Comparison of ENCODE assay signal across 27 mouse cellular contexts in the genomic region with DNA sequence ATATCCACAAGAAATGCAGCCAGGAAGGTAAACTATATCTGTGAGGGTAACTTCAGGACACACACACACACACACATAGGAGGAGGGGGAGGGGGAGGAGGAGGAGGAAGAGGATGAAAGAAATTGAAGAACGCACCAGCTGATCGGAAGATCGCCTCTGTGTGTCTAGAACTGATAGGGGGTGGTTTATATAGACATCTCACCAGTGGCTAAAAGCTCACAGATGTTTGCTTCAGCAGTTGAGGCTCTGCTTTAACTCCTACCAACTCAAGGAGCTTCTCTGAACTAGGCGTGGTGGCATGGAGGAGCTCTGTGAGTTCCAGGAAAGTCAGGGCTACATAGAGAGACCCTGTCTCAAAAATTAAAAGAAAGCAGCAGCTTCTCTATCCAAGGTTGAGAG.
A peak's percentile ranks its signal among the peaks of the same experiment; 100 is the strongest.
DNase-seq lines count a peak whose midpoint lies in the region; ATAC-seq and TF ChIP-seq lines count a peak whose summit lies in the region.
"Had no signal": no experiment of that assay in that cellular context is flagged by ENCODE, and none has a peak within 500 bp of the region (broad histone marks: within the 10 kb centered on the region; RNA-seq: fewer than 3 reads in every experiment).

No protein-coding gene starts in this region.

- TF ChIP-seq RAD21 in MEL (IDR thresholded peaks at IDR 0.05; ENCODE audit: low read depth, low read length): no peak

- H3K9me3 ChIP-seq in G1E (replicated peaks) (no peaks in the 10 kb centered on the region), MEL (replicated peaks; ENCODE audit: insufficient read depth, low read length) (no peaks in the 10 kb centered on the region)
- no peaks in the 10 kb centered on the region for H3K9me3 ChIP-seq in liver, embryonic 13.5 days (replicated peaks)
- H3K9me3 ChIP-seq in liver, postnatal 0 days (ENCODE audit: low read length): no peaks in the 10 kb centered on the region
- no peaks in the 10 kb centered on the region for H3K9me3 ChIP-seq in midbrain, embryonic 15.5 days
- H3K9me3 ChIP-seq: forebrain, embryonic 10.5 days; forebrain, embryonic 13.5 days; heart, embryonic 10.5 days; heart, embryonic 13.5 days had no signal

- WGBS in liver, embryonic 13.5 days (ENCODE audit: insufficient replicate concordance): 21% methylated on average over 4 of the region's 4 CpGs
- WGBS in liver, postnatal 0 days (ENCODE audit: insufficient replicate concordance): 48% methylated on average over 4 of the region's 4 CpGs
- 79% methylated on average over 4 of the region's 4 CpGs for WGBS in midbrain, embryonic 15.5 days

- no peaks in the 10 kb centered on the region for H3K27me3 ChIP-seq in G1E (ENCODE audit: insufficient read depth, low read length)
- no peaks in the 10 kb centered on the region for H3K27me3 ChIP-seq in MEL (ENCODE audit: control insufficient read depth in 1 of 2, insufficient read depth in 2 of 2, low read length in 2 of 2)
- H3K27me3 ChIP-seq in liver, embryonic 13.5 days: no peaks in the 10 kb centered on the region
- H3K27me3 ChIP-seq in liver, postnatal 0 days (ENCODE audit: insufficient read depth, low read length): no peaks in the 10 kb centered on the region
- no peaks in the 10 kb centered on the region for H3K27me3 ChIP-seq in midbrain, embryonic 15.5 days (replicated peaks)
- H3K27me3 ChIP-seq: forebrain, embryonic 13.5 days; heart, embryonic 13.5 days; Patski had no signal

- TF ChIP-seq CTCF in G1E (IDR thresholded peaks at IDR 0.05; ENCODE audit: low read depth, low read length): no peak
- TF ChIP-seq CTCF in MEL (IDR thresholded peaks at IDR 0.05 in 2 of 3, conservative IDR thresholded peaks at IDR 0.05 in 1 of 3; ENCODE audit: control insufficient read depth in 1 of 3, insufficient read depth in 1 of 3, low read depth in 2 of 3, low read length in 3 of 3, poor library complexity in 1 of 3, severe bottlenecking in 1 of 3): no peak
- no peak for TF ChIP-seq CTCF in liver, postnatal 0 days (IDR thresholded peaks at IDR 0.05; ENCODE audit: low read depth)

- no peak for TF ChIP-seq POLR2A in MEL (IDR thresholded peaks at IDR 0.05; ENCODE audit: control insufficient read depth in 1 of 2, insufficient read depth in 1 of 2, low read depth in 1 of 2, low read length in 2 of 2, poor library complexity in 1 of 2)

- DNase-seq in G1E (ENCODE audit: low spot score) (peak; percentile 13), MEL (ENCODE audit: low read depth, low spot score) (no peak)
- no peak for DNase-seq in liver, embryonic 13.5 days
- no peak for DNase-seq in liver, postnatal 0 days
- no peak for DNase-seq in cerebellum, adult 9-10 months
- DNase-seq in right cerebral cortex, postnatal 14 days: no peak
- no peak for DNase-seq in spleen, postnatal 4 days (ENCODE audit: low spot score in 2 of 2)
- DNase-seq: adrenal gland, postnatal 10 days; adrenal gland, postnatal 36 days; cerebellum, adult 18-20 months; cerebellum, adult 9-11 months; cerebellum, postnatal 25 days; embryo, embryonic 11 days; gastrocnemius, postnatal 10 days; gastrocnemius, postnatal 36 days; heart, adult 2 months; heart, postnatal 14 days; heart, postnatal 4 days had no signal

- H3K4me1 ChIP-seq in G1E (ENCODE audit: insufficient read depth, low read depth, low read length): peaks cover 39% of the 10 kb centered on the region
- peaks cover 6 to 7% of the 10 kb centered on the region in 2 experiments; a peak in 3 of 4 replicates for H3K4me1 ChIP-seq in MEL (ENCODE audit: control insufficient read depth in 1 of 2, insufficient read depth in 2 of 2, low read length in 2 of 2)
- H3K4me1 ChIP-seq in liver, embryonic 13.5 days (replicated peaks): peaks cover 18% of the 10 kb centered on the region
- H3K4me1 ChIP-seq in liver, postnatal 0 days (ENCODE audit: insufficient read depth): peaks cover 9% of the 10 kb centered on the region
- no peaks in the 10 kb centered on the region for H3K4me1 ChIP-seq in midbrain, embryonic 15.5 days
- H3K4me1 ChIP-seq: forebrain, embryonic 10.5 days; forebrain, embryonic 13.5 days; heart, embryonic 10.5 days had no signal

- peak in 1 of 2 experiments; percentile 38; a peak in 1 of 4 replicates for TF ChIP-seq EP300 in MEL (IDR thresholded peaks at IDR 0.05; ENCODE audit: low read depth in 1 of 2, low read length in 2 of 2)
- no peak for TF ChIP-seq EP300 in liver, postnatal 0 days (IDR thresholded peaks at IDR 0.05; ENCODE audit: low read depth)

- H3K36me3 ChIP-seq in G1E (replicated peaks) (peaks cover 16% of the 10 kb centered on the region), MEL (ENCODE audit: control insufficient read depth in 1 of 2, insufficient read depth in 2 of 2, low read length in 2 of 2) (peaks cover 0 to 12% of the 10 kb centered on the region in 2 experiments; a peak in 3 of 4 replicates)
- 0 out of 2 replicates have a peak, but pooled peaks cover 2% of the 10 kb centered on the region for H3K36me3 ChIP-seq in liver, embryonic 13.5 days
- no peaks in the 10 kb centered on the region for H3K36me3 ChIP-seq in liver, postnatal 0 days (replicated peaks; ENCODE audit: insufficient read depth, low read length)
- H3K36me3 ChIP-seq in midbrain, embryonic 15.5 days (replicated peaks): no peaks in the 10 kb centered on the region
- H3K36me3 ChIP-seq: forebrain, embryonic 10.5 days; heart, embryonic 10.5 days had no signal

- no peaks in the 10 kb centered on the region for H3K79me2 ChIP-seq in MEL (ENCODE audit: control insufficient read depth, insufficient read depth, low read length, poor library complexity)

- H3K4me3 ChIP-seq in G1E (ENCODE audit: low read depth, low read length) (no peak overlapping the region; the same call in 1 of the 2 replicates), MEL (ENCODE audit: control insufficient read depth in 1 of 2, insufficient read depth in 1 of 2, low read depth in 2 of 2, low read length in 2 of 2) (no peak overlapping the region)
- H3K4me3 ChIP-seq in liver, embryonic 13.5 days (replicated peaks): no peak overlapping the region
- no peak overlapping the region for H3K4me3 ChIP-seq in liver, postnatal 0 days (ENCODE audit: low read depth, low read length)
- no peak overlapping the region for H3K4me3 ChIP-seq in midbrain, embryonic 15.5 days
- H3K4me3 ChIP-seq: forebrain, embryonic 10.5 days; forebrain, embryonic 13.5 days; heart, adult 2 months; heart, embryonic 10.5 days; heart, embryonic 13.5 days had no signal

- no peak overlapping the region for H3K4me2 ChIP-seq in liver, embryonic 13.5 days
- no peak overlapping the region for H3K4me2 ChIP-seq in liver, postnatal 0 days (ENCODE audit: low read depth, low read length)
- H3K4me2 ChIP-seq in midbrain, embryonic 15.5 days: no peak overlapping the region
- H3K4me2 ChIP-seq: forebrain, embryonic 13.5 days; heart, embryonic 13.5 days; hindbrain, embryonic 14.5 days had no signal

- ATAC-seq in G1E (ENCODE audit: extremely low read depth, insufficient number of reproducible peaks, low FRiP score, poor library complexity, severe bottlenecking): peak; percentile 92
- ATAC-seq in liver, embryonic 13.5 days (ENCODE audit: low read depth): peak; percentile 65
- ATAC-seq in liver, postnatal 0 days: peak; percentile 33; the same call in 1 of the 2 replicates
- ATAC-seq in midbrain, embryonic 15.5 days (replicated peaks): no peak
- ATAC-seq: CD4-positive, CD25-positive, alpha-beta regulatory T cell, adult 4 months; forebrain, embryonic 13.5 days; forebrain, embryonic 16.5 days; Patski had no signal

- H3K27ac ChIP-seq in MEL (ENCODE audit: control insufficient read depth, low read depth, low read length): no peak overlapping the region
- H3K27ac ChIP-seq in liver, embryonic 13.5 days: no peak overlapping the region
- no peak overlapping the region for H3K27ac ChIP-seq in liver, postnatal 0 days (ENCODE audit: low read depth)
- no peak overlapping the region for H3K27ac ChIP-seq in midbrain, embryonic 15.5 days
- H3K27ac ChIP-seq: forebrain, embryonic 10.5 days; forebrain, embryonic 13.5 days; heart, adult 2 months; heart, embryonic 10.5 days; heart, embryonic 13.5 days; hindbrain, embryonic 14.5 days had no signal

- H3K9ac ChIP-seq in MEL (ENCODE audit: control insufficient read depth, low read depth, low read length, poor library complexity, severe bottlenecking): no peak overlapping the region
- H3K9ac ChIP-seq in liver, embryonic 13.5 days: no peak overlapping the region
- H3K9ac ChIP-seq in liver, postnatal 0 days (replicated peaks): no peak overlapping the region
- no peak overlapping the region for H3K9ac ChIP-seq in midbrain, embryonic 15.5 days
- H3K9ac ChIP-seq: forebrain, embryonic 13.5 days; heart, embryonic 13.5 days; hindbrain, embryonic 14.5 days had no signal

TF ChIP-seq in MEL, 35 proteins besides CTCF, POLR2A, EP300 and RAD21:
- peak; percentile 56 for TF ChIP-seq ETS1 (IDR thresholded peaks at IDR 0.05; ENCODE audit: low read depth, low read length)
- TF ChIP-seq ZKSCAN1 (IDR thresholded peaks at IDR 0.05; ENCODE audit: low read depth, low read length): no peak
